23 mouse cellular contexts compared by ENCODE assay signal in the genomic region with DNA sequence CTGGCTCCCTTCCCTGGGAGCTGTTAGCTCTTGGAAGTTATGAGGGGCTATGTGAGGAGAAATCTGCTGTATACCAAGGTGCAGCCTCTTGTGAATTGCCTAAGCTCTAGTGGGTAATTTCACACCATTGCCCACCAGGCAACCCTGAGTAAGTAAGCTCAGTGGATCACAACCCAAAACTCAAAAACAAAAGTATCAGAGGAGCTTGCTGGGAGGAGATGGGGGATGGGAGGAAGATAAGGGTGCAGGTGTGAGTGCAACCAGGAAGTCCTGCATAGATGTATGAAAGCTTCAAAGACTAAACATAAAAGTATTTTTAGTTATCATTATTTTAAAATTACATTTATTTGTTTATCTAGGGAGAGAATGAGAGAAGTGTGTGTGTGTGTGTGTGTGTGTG.
"Had no signal": no experiment of that assay in that cellular context is flagged by ENCODE, and none has a peak within 500 bp of the region (broad histone marks: within the 10 kb centered on the region; RNA-seq: fewer than 3 reads in every experiment).

No protein-coding gene starts in this region.

- H3K36me3 ChIP-seq: limb, embryonic 13.5 days; liver, embryonic 12.5 days; liver, embryonic 15.5 days; lung, embryonic 15.5 days; midbrain, embryonic 10.5 days; midbrain, embryonic 13.5 days; neural tube, embryonic 13.5 days; stomach, embryonic 15.5 days had no signal

- ATAC-seq: liver, embryonic 12.5 days; midbrain, embryonic 13.5 days; midbrain, embryonic 16.5 days had no signal

- H3K4me1 ChIP-seq: limb, embryonic 13.5 days; liver, embryonic 12.5 days; liver, embryonic 15.5 days; lung, embryonic 15.5 days; megakaryocyte, embryonic 14.5 days; midbrain, embryonic 10.5 days; neural tube, embryonic 13.5 days; stomach, embryonic 15.5 days had no signal

- DNase-seq: kidney, adult 18-20 months; kidney, adult 9 months; kidney, postnatal 14 days; kidney, postnatal 4 days; left cerebral cortex, postnatal 4 days; liver; lung, adult 18-20 months; lung, postnatal 10 days; lung, postnatal 36 days; retina, postnatal 1 day; right cerebral cortex, postnatal 25 days; spleen, adult 18-20 months had no signal

- H3K4me3 ChIP-seq: limb, embryonic 13.5 days; liver, embryonic 12.5 days; liver, embryonic 15.5 days; lung, embryonic 15.5 days; megakaryocyte, embryonic 14.5 days; midbrain, embryonic 10.5 days; midbrain, embryonic 13.5 days; myocyte; neural tube, embryonic 13.5 days; stomach, embryonic 15.5 days had no signal

- H3K9me3 ChIP-seq: liver, embryonic 15.5 days; lung, embryonic 15.5 days; midbrain, embryonic 10.5 days; midbrain, embryonic 13.5 days; neural tube, embryonic 13.5 days; stomach, embryonic 15.5 days had no signal

- H3K27me3 ChIP-seq: limb, embryonic 13.5 days; liver, embryonic 12.5 days; liver, embryonic 15.5 days; lung, embryonic 15.5 days; megakaryocyte, embryonic 14.5 days; midbrain, embryonic 13.5 days; neural tube, embryonic 13.5 days; stomach, embryonic 15.5 days had no signal

- H3K27ac ChIP-seq: limb, embryonic 13.5 days; liver, embryonic 12.5 days; liver, embryonic 15.5 days; lung, embryonic 15.5 days; midbrain, embryonic 10.5 days; midbrain, embryonic 13.5 days; neural tube, embryonic 13.5 days; stomach, embryonic 15.5 days had no signal
